Comparison of ENCODE assay signal across 9 mouse cellular contexts in genomic region chr5:137627991-137628390, GRCm38 (mm10). TPM values are rescaled to one million over a fixed set of nuclear protein-coding genes. Genes with fewer than 3 reads are reported as not detected.
A peak's percentile ranks its signal among the peaks of the same experiment; 100 is the strongest.
DNase-seq lines count a peak whose midpoint lies in the region; ATAC-seq and TF ChIP-seq lines count a peak whose summit lies in the region.
"Had no signal": no experiment of that assay in that cellular context is flagged by ENCODE, and none has a peak within 500 bp of the region (broad histone marks: within the 10 kb centered on the region; RNA-seq: fewer than 3 reads in every experiment).

No protein-coding gene starts in this region.

- ATAC-seq in kidney, embryonic 14.5 days (ENCODE audit: low FRiP score, low TSS enrichment) = no peak
- ATAC-seq in midbrain, embryonic 11.5 days (ENCODE audit: low FRiP score) = no peak
- ATAC-seq in CD4-positive, CD25-positive, alpha-beta regulatory T cell, adult 4 months = no peak

- peak overlapping the region; percentile 62 for H3K4me2 ChIP-seq in kidney, embryonic 14.5 days (replicated peaks; ENCODE audit: low read depth, low read length)
- H3K4me2 ChIP-seq in midbrain, embryonic 11.5 days = peak overlapping the region; percentile 40

- H3K9ac ChIP-seq in kidney, embryonic 14.5 days (ENCODE audit: low read depth, low read length) = peak overlapping the region; percentile 69
- H3K9ac ChIP-seq in midbrain, embryonic 11.5 days (ENCODE audit: low read length) = peak overlapping the region; percentile 24

- 2% methylated on average over 9 of the region's 9 CpGs for WGBS in forebrain, embryonic 10.5 days
- 2% methylated on average over 9 of the region's 9 CpGs for WGBS in kidney, embryonic 14.5 days
- 7% methylated on average over 9 of the region's 9 CpGs for WGBS in midbrain, embryonic 11.5 days

- H3K27ac ChIP-seq in testis, adult 2 months (ENCODE audit: control insufficient read depth, insufficient read depth, low read depth, low read length) = peak overlapping the region; percentile 97
- H3K27ac ChIP-seq in forebrain, embryonic 10.5 days = peak overlapping the region; percentile 93
- peak overlapping the region; percentile 68 for H3K27ac ChIP-seq in kidney, embryonic 14.5 days (ENCODE audit: low read depth, low read length)
- peak overlapping the region; percentile 31; the same call in 1 of the 2 replicates for H3K27ac ChIP-seq in midbrain, embryonic 11.5 days (ENCODE audit: low read depth, low read length)

- TF ChIP-seq POLR2A in testis, adult 2 months (IDR thresholded peaks at IDR 0.05; ENCODE audit: control insufficient read depth, low read depth, low read length) = no peak

- no peaks in the 10 kb centered on the region for H3K9me3 ChIP-seq in forebrain, embryonic 10.5 days
- H3K9me3 ChIP-seq in kidney, embryonic 14.5 days (ENCODE audit: control insufficient read depth, low read length) = no peaks in the 10 kb centered on the region
- no peaks in the 10 kb centered on the region for H3K9me3 ChIP-seq in midbrain, embryonic 11.5 days (ENCODE audit: control insufficient read depth, low read length)

- peak overlapping the region; percentile 92 for H3K4me3 ChIP-seq in testis, adult 2 months (ENCODE audit: control insufficient read depth, low read depth, low read length)
- peak overlapping the region; percentile 72 for H3K4me3 ChIP-seq in forebrain, embryonic 10.5 days
- H3K4me3 ChIP-seq in kidney, embryonic 14.5 days (ENCODE audit: low read length) = peak overlapping the region; percentile 69
- H3K4me3 ChIP-seq in midbrain, embryonic 11.5 days (ENCODE audit: low read depth, low read length) = peak overlapping the region; percentile 75

- no peaks in the 10 kb centered on the region for H3K36me3 ChIP-seq in testis, adult 2 months (ENCODE audit: control insufficient read depth, insufficient read depth, low read length)
- peaks cover 23% of the 10 kb centered on the region for H3K36me3 ChIP-seq in forebrain, embryonic 10.5 days (replicated peaks)
- H3K36me3 ChIP-seq in kidney, embryonic 14.5 days (ENCODE audit: control insufficient read depth, insufficient read depth, low read length) = peaks cover 3% of the 10 kb centered on the region; the same call in 1 of the 2 replicates
- H3K36me3 ChIP-seq in midbrain, embryonic 11.5 days (ENCODE audit: control insufficient read depth, insufficient read depth, low read length) = no peaks in the 10 kb centered on the region

- peaks cover 8% of the 10 kb centered on the region for H3K4me1 ChIP-seq in testis, adult 2 months (ENCODE audit: control insufficient read depth, insufficient read depth, low read length)
- peaks cover 67% of the 10 kb centered on the region for H3K4me1 ChIP-seq in forebrain, embryonic 10.5 days
- peaks cover 38% of the 10 kb centered on the region for H3K4me1 ChIP-seq in kidney, embryonic 14.5 days (ENCODE audit: control insufficient read depth, insufficient read depth, low read length)
- peaks cover 20% of the 10 kb centered on the region for H3K4me1 ChIP-seq in midbrain, embryonic 11.5 days (ENCODE audit: control insufficient read depth, insufficient read depth, low read length)

- no peaks in the 10 kb centered on the region for H3K27me3 ChIP-seq in testis, adult 2 months (ENCODE audit: control insufficient read depth, insufficient read depth, low read length)
- no peaks in the 10 kb centered on the region for H3K27me3 ChIP-seq in forebrain, embryonic 10.5 days (ENCODE audit: poor library complexity, severe bottlenecking)
- no peaks in the 10 kb centered on the region for H3K27me3 ChIP-seq in kidney, embryonic 14.5 days (ENCODE audit: control insufficient read depth, insufficient read depth, low read length)
- no peaks in the 10 kb centered on the region for H3K27me3 ChIP-seq in midbrain, embryonic 11.5 days (ENCODE audit: control insufficient read depth, insufficient read depth, low read length)

- TF ChIP-seq CTCF in testis, adult 2 months (IDR thresholded peaks at IDR 0.05; ENCODE audit: control insufficient read depth, insufficient read depth, insufficient replicate concordance, low read depth, low read length) = no peak

- no peak for DNase-seq in testis, postnatal 14 days (ENCODE audit: low spot score)
- no peak for DNase-seq in forebrain, embryonic 10.5 days (ENCODE audit: extremely low spot score, low spot score)
- no peak for DNase-seq in midbrain, embryonic 11.5 days (ENCODE audit: low spot score, missing footprints)
- no peak for DNase-seq in gastrocnemius, postnatal 25 days
- DNase-seq in layer of hippocampus, adult 8-10 months (ENCODE audit: low spot score in 2 of 2) = no peak

RNA-seq across cellular contexts. Expression of gene Fbxo24, which starts 0.8 kb away (rescaled TPM):
- polyA plus RNA-seq in testis, adult 2 months (2012; rRNA removed) = 175 and 181 TPM in 2 replicates
- polyA plus RNA-seq in forebrain, embryonic 10.5 days (2016; fragmentation: Nextera tagmentation; extraction: Ambion mirVana) = 0.09 and 0.26 TPM in 2 replicates
- not detected in 2 replicates for polyA plus RNA-seq in kidney, embryonic 14.5 days (2014; fragmentation: Nextera tagmentation; extraction: Ambion mirVana)
- polyA plus RNA-seq in midbrain, embryonic 11.5 days (2014; fragmentation: Nextera tagmentation; extraction: Ambion mirVana) = 0.10 and 0.16 TPM in 2 replicates
- total RNA-seq in gastrocnemius, postnatal 25 days (2021) = under 1 TPM; 0.16 to 0.18 TPM
- total RNA-seq in layer of hippocampus, adult 8-10 months (2022) = under 1 TPM; 0.22 to 0.69 (median 0.34) TPM
- polyA plus RNA-seq in CD4-positive, CD25-positive, alpha-beta regulatory T cell, adult 4 months (2017; shearing (Covaris generic)) = under 1 TPM; 0.46 to 0.49 TPM
- total RNA-seq: common myeloid progenitor, adult 5-6 weeks had no signal

RNA-seq across cellular contexts. Expression of gene Lrch4, which starts 0.9 kb away (rescaled TPM):
- 131 and 139 TPM in 2 replicates for polyA plus RNA-seq in testis, adult 2 months (2012; rRNA removed)
- polyA plus RNA-seq in forebrain, embryonic 10.5 days (2016; fragmentation: Nextera tagmentation; extraction: Ambion mirVana) = 29.0 and 33.4 TPM in 2 replicates
- 37.6 and 43.2 TPM in 2 replicates for polyA plus RNA-seq in kidney, embryonic 14.5 days (2014; fragmentation: Nextera tagmentation; extraction: Ambion mirVana)
- 27.3 and 28.3 TPM in 2 replicates for polyA plus RNA-seq in midbrain, embryonic 11.5 days (2014; fragmentation: Nextera tagmentation; extraction: Ambion mirVana)
- total RNA-seq in gastrocnemius, postnatal 25 days (2021) = 10 to 100 TPM; 13.9 to 15.4 TPM
- 10 to 100 TPM; 18.8 to 26.8 (median 22.5) TPM for total RNA-seq in layer of hippocampus, adult 8-10 months (2022)
- 10 to 100 TPM; 46.5 to 81.2 TPM for polyA plus RNA-seq in CD4-positive, CD25-positive, alpha-beta regulatory T cell, adult 4 months (2017; shearing (Covaris generic))

RNA-seq across cellular contexts. Expression of gene Gm20605, which starts 1.0 kb away (rescaled TPM):
- 15.0 and 15.6 TPM in 2 replicates for polyA plus RNA-seq in testis, adult 2 months (2012; rRNA removed)
- 11.7 and 14.0 TPM in 2 replicates for polyA plus RNA-seq in forebrain, embryonic 10.5 days (2016; fragmentation: Nextera tagmentation; extraction: Ambion mirVana)
- 5.7 and 12.5 TPM in 2 replicates for polyA plus RNA-seq in kidney, embryonic 14.5 days (2014; fragmentation: Nextera tagmentation; extraction: Ambion mirVana)
- 4.5 and 5.8 TPM in 2 replicates for polyA plus RNA-seq in midbrain, embryonic 11.5 days (2014; fragmentation: Nextera tagmentation; extraction: Ambion mirVana)
- total RNA-seq in gastrocnemius, postnatal 25 days (2021) = 1 to 10 TPM; 2.9 to 3.9 TPM
- total RNA-seq in layer of hippocampus, adult 8-10 months (2022) = 10 to 100 TPM; 14.7 to 24.8 (median 19.2) TPM
- 10 to 100 TPM; 11.5 to 15.5 TPM for polyA plus RNA-seq in CD4-positive, CD25-positive, alpha-beta regulatory T cell, adult 4 months (2017; shearing (Covaris generic))

RNA-seq across cellular contexts. Expression of gene Sap25, which starts 13.1 kb away (rescaled TPM):
- 37.9 and 42.4 TPM in 2 replicates for polyA plus RNA-seq in testis, adult 2 months (2012; rRNA removed)
- polyA plus RNA-seq in forebrain, embryonic 10.5 days (2016; fragmentation: Nextera tagmentation; extraction: Ambion mirVana) = 7.3 and 9.8 TPM in 2 replicates
- 9.3 and 10.1 TPM in 2 replicates for polyA plus RNA-seq in kidney, embryonic 14.5 days (2014; fragmentation: Nextera tagmentation; extraction: Ambion mirVana)
- 4.5 and 6.8 TPM in 2 replicates for polyA plus RNA-seq in midbrain, embryonic 11.5 days (2014; fragmentation: Nextera tagmentation; extraction: Ambion mirVana)
- total RNA-seq in gastrocnemius, postnatal 25 days (2021) = 1 to 10 TPM; 1.8 to 2.7 TPM
- total RNA-seq in layer of hippocampus, adult 8-10 months (2022) = 10 to 100 TPM in 3 of 4 experiments, 1 to 10 TPM in 1; 8.0 to 14.2 (median 10.6) TPM
- 10 to 100 TPM; 43.0 to 46.6 TPM for polyA plus RNA-seq in CD4-positive, CD25-positive, alpha-beta regulatory T cell, adult 4 months (2017; shearing (Covaris generic))

RNA-seq across cellular contexts. Expression of gene Pcolce, which starts 14.4 kb away (rescaled TPM):
- polyA plus RNA-seq in testis, adult 2 months (2012; rRNA removed) = 98.5 and 102 TPM in 2 replicates
- 61.7 and 62.5 TPM in 2 replicates for polyA plus RNA-seq in forebrain, embryonic 10.5 days (2016; fragmentation: Nextera tagmentation; extraction: Ambion mirVana)
- 96.0 and 97.6 TPM in 2 replicates for polyA plus RNA-seq in kidney, embryonic 14.5 days (2014; fragmentation: Nextera tagmentation; extraction: Ambion mirVana)
- 58.8 and 61.4 TPM in 2 replicates for polyA plus RNA-seq in midbrain, embryonic 11.5 days (2014; fragmentation: Nextera tagmentation; extraction: Ambion mirVana)
- 100 to 1,000 TPM in 1 of 2 experiments, 10 to 100 TPM in 1; 79.0 to 112 TPM for total RNA-seq in gastrocnemius, postnatal 25 days (2021)
- 1 to 10 TPM; 7.2 to 9.6 (median 8.9) TPM for total RNA-seq in layer of hippocampus, adult 8-10 months (2022)
- 1 to 10 TPM in 1 of 2 experiments, not detected in 1; 1.4 TPM for polyA plus RNA-seq in CD4-positive, CD25-positive, alpha-beta regulatory T cell, adult 4 months (2017; shearing (Covaris generic))
- total RNA-seq: common myeloid progenitor, adult 5-6 weeks had no signal

Comparison
In these comparisons a context has a peak if more than half of its experiments do, and no peak if none do; other contexts are left out.
1. H3K27ac ChIP-seq: peak in every context shown above with its lines; median percentile 97 in testis, adult 2 months; 93 in forebrain, embryonic 10.5 days; 68 in kidney, embryonic 14.5 days; 31 in midbrain, embryonic 11.5 days.
2. RNA of gene Fbxo24, which starts 0.8 kb away (polyA plus RNA-seq): 175 to 181 TPM in testis, adult 2 months; 0.46 to 0.49 TPM in CD4-positive, CD25-positive, alpha-beta regulatory T cell, adult 4 months, 0.10 to 0.16 TPM in midbrain, embryonic 11.5 days, 0.09 to 0.26 TPM in forebrain, embryonic 10.5 days and not detected in kidney, embryonic 14.5 days; every median in the first group is over 100 times any median in the second.
3. Peak in every context shown above with its lines, with median percentiles within 50 percentile points of each other: H3K4me3 ChIP-seq.